Mouse (Mus musculus): ENCODE measurements at regions not wholly inside any gene's neighbourhood (a gene's known extent, or its start where the extent isn't known, plus 50 kb on each side); places are given as distances from the start of the nearest gene placed in this dataset.

DNA sequence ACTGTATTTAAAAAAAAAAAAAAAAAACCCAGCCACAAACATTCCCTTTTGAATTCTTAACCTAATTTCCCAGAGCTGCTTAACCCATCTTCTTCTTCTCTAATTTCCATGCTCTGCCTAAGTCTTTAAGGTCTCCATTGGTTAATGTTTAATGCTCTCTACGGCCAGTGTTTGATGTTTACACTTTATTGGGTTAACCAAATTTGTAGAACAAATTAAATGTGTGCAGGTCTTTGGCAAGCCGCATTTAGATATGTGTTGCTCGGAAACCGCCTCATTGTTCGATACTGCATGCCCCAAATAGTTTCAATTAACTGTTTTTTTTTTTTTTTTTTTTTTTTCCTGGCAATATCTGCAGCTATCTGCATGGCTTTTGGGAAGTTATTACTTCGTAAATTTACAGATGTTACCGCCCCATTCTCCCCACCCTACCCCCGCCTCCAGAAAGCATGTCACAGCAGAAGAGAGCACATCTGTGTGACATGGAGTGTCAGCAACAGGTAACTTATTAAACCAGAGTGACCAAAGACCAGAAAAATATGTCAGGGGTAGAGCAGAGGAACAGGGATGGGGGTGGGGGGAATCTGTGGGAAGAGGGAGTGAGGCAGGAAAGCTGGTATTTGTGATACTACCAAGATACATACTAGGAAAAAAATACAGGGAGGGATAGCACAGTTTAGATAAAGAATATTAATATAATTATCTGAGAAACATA, 73.5 kb upstream of the Arid5b start:
- TF ChIP-seq CTCF (IDR thresholded peaks at IDR 0.05; ENCODE audit: control insufficient read depth, insufficient read depth, insufficient replicate concordance, low read depth, low read length) (no peak), POLR2A (IDR thresholded peaks at IDR 0.05; ENCODE audit: control insufficient read depth, low read depth, low read length) (no peak)

All from testis, adult 2 months (tissue).